Mouse (Mus musculus): ENCODE results near the gene Ero1lb. TPM values are rescaled to one million over a fixed set of nuclear protein-coding genes. Genes with fewer than 3 reads are reported as not detected.

Ero1lb gene
- total RNA-seq, 1 experiment from 2014 or later = 80.3 TPM

DNA sequence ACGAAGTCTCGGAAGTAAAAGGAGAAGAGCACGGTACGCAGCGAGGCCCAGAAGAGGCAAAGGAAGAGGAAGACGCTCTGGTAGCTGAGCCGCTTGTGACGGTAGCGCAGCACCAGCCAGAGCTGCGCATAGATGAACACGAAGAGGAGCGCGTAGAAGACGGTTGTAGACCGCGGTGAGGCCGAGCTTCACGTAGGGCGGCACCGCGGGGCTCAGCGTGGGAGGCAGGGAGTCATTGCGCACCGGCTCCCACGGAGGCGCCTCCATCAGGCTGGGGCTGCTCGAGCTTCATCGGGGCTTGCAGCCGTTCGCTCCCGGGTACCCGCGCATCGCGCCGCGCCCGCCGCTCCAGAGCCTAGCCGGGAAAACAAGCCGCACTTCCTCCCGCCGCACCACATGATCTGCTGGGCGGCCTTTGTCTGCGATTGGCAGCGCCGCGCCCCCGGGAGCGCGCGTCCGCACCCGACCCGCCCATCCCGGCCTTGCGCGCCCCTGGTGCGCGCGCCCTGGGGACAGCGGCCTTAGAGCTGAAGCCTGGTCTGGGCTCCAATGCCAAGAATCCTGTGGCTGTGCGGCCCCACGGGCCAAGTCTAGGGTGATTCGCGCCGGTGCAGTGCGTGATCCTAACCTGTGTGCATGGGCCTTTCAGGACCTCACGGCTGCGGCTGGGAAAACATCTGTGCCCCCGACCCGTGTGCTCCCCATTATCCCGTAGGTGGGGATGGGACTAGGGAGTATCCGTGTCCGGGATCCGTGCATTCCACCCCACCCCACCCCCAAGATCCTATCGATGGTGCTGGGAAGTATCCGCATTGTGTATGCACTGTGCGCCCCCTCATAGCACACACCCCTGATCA is 84.6 kb downstream of the Ero1lb start:
- peak; percentile 80 for ATAC-seq (ENCODE audit: extremely low read depth, insufficient number of reproducible peaks, low FRiP score, poor library complexity, severe bottlenecking)

DNA sequence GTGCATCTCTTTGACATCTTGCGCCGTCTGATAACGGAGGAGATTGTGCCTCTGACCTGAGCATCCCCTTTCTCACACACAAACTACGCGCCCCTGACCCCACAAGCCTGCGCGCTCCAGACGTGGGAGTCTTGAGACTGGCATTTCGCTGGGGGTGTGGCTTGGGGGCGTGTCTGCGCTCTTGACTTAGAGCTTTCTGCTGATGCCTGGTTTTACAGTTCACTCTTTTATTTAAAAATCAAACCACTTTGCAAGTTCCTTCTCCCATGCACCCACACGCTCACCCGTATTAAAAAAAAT is 85.2 kb downstream of the Ero1lb start:
- ATAC-seq (ENCODE audit: extremely low read depth, insufficient number of reproducible peaks, low FRiP score, poor library complexity, severe bottlenecking) = peak; percentile 34; the same call in 1 of the 2 replicates

Other genes starting within 250 kb of the Ero1lb start
- 0.70 and 1.5 TPM in 2 replicates for gene Actn2, start 225.1 kb upstream of the Ero1lb start, total RNA-seq (2017)
- gene Heatr1, start 170.8 kb upstream of the Ero1lb start, total RNA-seq (2017) = 50.9 and 71.2 TPM in 2 replicates
- 130 and 160 TPM in 2 replicates for gene Lgals8, start 100.9 kb upstream of the Ero1lb start, total RNA-seq (2017)
- 10.2 and 10.7 TPM in 2 replicates for gene Edaradd, start 45.4 kb upstream of the Ero1lb start, total RNA-seq (2017)
- not detected in 2 replicates for gene Prl2c3, start 234.2 kb downstream of the Ero1lb start, total RNA-seq (2017)